Mouse (Mus musculus): ENCODE data around the gene Ppp1r15b. TPM values are rescaled to one million over a fixed set of nuclear protein-coding genes. Genes with fewer than 3 reads are reported as not detected.

Ppp1r15b gene
- 101 TPM for polyA plus RNA-seq (2014; fragmentation: Illumina TruSeq; extraction: RNeasy Lipid Tissue Mini Kit (QIAGEN cat#74804); ENCODE audit: low read depth, low replicate concordance)

GRCm38 (mm10) chr1:133130638-133131560, at the start of gene Ppp1r15b:
Gene Ppp1r15b (plus strand): TSS chr1:133131143.

GRCm38 (mm10) chr1:133163820-133164431, 33.0 kb downstream of the Ppp1r15b start, which contains the start of gene Plekha6:
Gene Plekha6 (plus strand): TSS chr1:133164210.

Other genes starting within 250 kb of the Ppp1r15b start
- 84.0 TPM for gene Mdm4, start 100.6 kb upstream of the Ppp1r15b start, polyA plus RNA-seq (2014; fragmentation: Illumina TruSeq; extraction: RNeasy Lipid Tissue Mini Kit (QIAGEN cat#74804); ENCODE audit: low read depth, low replicate concordance)
- 1.3 TPM for gene Pik3c2b, start 85.5 kb upstream of the Ppp1r15b start, polyA plus RNA-seq (2014; fragmentation: Illumina TruSeq; extraction: RNeasy Lipid Tissue Mini Kit (QIAGEN cat#74804); ENCODE audit: low read depth, low replicate concordance)
- gene Plekha6, start 33.1 kb downstream of the Ppp1r15b start, polyA plus RNA-seq (2014; fragmentation: Illumina TruSeq; extraction: RNeasy Lipid Tissue Mini Kit (QIAGEN cat#74804); ENCODE audit: low read depth, low replicate concordance), result 4.1 TPM
- gene Golt1a, start 178.7 kb downstream of the Ppp1r15b start, polyA plus RNA-seq (2014; fragmentation: Illumina TruSeq; extraction: RNeasy Lipid Tissue Mini Kit (QIAGEN cat#74804); ENCODE audit: low read depth, low replicate concordance), result not detected
- not detected for gene Kiss1, start 190.7 kb downstream of the Ppp1r15b start, polyA plus RNA-seq (2014; fragmentation: Illumina TruSeq; extraction: RNeasy Lipid Tissue Mini Kit (QIAGEN cat#74804); ENCODE audit: low read depth, low replicate concordance)
- gene Ren1, start 219.4 kb downstream of the Ppp1r15b start, polyA plus RNA-seq (2014; fragmentation: Illumina TruSeq; extraction: RNeasy Lipid Tissue Mini Kit (QIAGEN cat#74804); ENCODE audit: low read depth, low replicate concordance), result not detected
- 2.3 TPM for gene Etnk2, start 232.4 kb downstream of the Ppp1r15b start, polyA plus RNA-seq (2014; fragmentation: Illumina TruSeq; extraction: RNeasy Lipid Tissue Mini Kit (QIAGEN cat#74804); ENCODE audit: low read depth, low replicate concordance)